Mouse (Mus musculus) heart, postnatal 36 days (tissue): ENCODE results near the gene Cops8. TPM values are rescaled to one million over a fixed set of nuclear protein-coding genes. Genes with fewer than 3 reads are reported as not detected.
A peak's percentile ranks its signal among the peaks of the same experiment; 100 is the strongest.

Experiments used
- DNase-seq, 2 experiments: peaks; one replicate each; pipeline ENCODE4 v3.0.0; 2021 to 2022
- intact Hi-C: fragments of 180-260 bp; cut with DNase I; formaldehyde crosslinking; loops from one replicate; pipeline ENCODE4 v1.15.1; 2025
- total RNA-seq, 2 experiments: library from RNA; stranded (reverse); gene quantifications; 2 replicates each; pipeline ENCODE4 v1.2.3; 2021

The Cops8 gene
- total RNA-seq, 2 experiments from 2014 or later: 82.3 to 89.8 TPM

DNA sequence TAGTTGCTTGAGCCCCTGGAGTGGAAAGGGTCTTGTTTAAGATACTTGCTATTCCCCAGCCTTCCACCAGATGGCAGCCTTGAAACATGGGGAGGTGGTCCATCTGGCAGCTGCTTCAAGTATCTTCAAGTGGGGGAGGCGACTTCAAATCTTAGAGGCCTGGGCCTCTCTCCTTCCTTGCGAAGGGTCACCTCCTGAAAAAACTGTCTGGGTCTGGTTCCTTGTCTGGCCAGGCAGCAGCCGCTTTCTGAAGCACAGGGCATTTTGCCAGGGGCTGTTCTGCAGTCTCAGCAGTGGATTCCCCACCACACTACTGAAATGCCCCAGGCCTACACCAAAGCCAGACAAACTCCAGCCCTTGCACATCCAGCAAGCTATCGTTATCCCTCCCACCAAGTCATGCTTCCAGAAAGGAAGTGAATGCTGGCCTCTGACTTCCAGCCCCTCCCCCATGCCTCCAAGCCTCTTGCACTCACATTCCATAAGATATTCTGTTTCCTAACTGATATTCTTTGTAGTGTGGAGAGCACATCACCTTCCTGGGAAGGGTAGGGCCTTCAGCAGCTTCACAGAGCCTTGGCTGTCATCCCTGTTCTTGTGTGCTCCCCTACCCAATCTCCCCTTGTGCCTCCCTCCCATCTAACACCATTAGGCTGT lies 48.1 kb downstream of the Cops8 start:
- intact Hi-C loops: loop anchor here (1.0 to 10.0 kb wide), 5 partner anchors 104 to 305 kb away; no protein-coding TSS in a partner anchor
- DNase-seq: peak; percentile 66 to 78

DNA sequence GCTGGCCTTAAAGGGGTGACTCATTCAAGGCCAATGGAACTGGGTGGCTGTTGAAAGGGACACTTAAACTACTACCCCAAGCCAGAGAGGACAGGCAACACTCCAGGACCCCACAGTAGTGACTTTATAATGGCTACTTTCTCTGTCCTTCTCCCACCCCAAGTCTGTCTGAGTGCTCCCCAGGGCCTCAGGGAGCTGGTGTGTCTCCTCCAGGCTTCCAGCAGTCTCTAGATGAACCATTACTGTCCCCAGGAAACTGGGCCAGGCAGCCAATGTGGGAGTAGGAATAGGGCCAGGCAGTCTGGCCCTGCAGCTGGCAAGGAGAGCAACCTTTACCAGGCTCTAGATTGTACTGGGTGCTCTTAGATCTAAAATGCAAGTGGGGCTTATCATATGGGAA lies 49.0 kb downstream of the Cops8 start:
- peak in 1 of 2 experiments; percentile 34 for DNase-seq
- intact Hi-C loops: loop anchor here (2.0 to 10.0 kb wide), 2 partner anchors 103 to 199 kb away; no protein-coding TSS in a partner anchor

DNA sequence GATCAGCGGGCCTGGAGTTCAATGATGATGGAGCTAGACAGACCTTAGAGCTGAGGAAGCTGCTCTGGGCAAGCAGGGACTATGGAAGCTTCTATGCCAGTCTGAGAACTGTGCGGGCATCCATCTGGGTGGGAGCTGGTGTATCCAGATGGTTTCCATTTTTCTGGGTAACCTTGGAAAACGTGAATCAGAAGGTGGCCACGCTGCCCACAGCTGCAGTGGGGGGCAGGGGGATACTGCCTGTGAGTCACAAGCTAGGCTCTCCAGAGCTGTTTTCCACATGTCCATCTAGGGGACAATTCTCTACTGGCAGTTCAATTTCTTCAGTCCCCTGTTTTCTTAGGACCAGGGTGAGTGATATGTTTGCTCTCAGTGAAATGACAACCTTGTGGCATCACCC lies 49.8 kb downstream of the Cops8 start:
- intact Hi-C loops: loop anchor here (10.0 kb wide), 1 partner anchor 102 kb away; no protein-coding TSS in a partner anchor
- no peak for DNase-seq

DNA sequence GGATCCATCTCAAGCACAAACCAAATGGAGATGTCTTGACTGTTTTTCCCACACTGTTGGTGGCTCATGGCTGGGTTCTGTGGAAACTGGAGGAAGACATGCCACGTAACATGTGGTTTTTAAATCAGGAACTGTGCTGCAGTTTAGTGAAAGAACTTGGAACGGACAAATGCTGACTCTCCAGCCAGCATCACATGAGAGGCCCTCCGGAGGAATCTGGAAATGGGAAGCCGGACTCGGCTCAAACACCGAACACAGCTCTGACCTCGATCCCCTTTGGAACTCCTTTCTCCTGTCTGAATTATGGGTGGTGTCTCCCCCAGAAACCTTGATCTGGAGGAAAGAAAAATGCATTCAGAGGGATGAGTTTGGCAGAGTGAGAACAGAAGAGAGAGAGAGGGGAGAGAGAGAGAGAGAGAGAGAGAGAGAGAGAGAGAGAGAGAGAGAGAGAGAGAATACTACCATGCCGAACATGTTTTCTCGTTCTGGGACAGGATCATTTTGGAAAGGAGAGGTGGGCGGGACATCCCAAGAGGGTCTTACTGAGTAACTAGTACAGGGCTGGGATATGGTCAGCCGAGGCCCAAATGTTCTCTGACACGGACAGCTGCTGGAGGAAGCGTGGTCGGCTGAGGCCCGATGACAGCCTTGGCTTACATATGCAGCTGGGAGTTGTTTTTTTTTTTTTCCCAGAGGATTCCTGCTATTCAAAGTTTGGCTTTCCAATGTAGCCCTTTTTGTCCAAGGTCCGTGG lies 53.9 kb downstream of the Cops8 start:
- DNase-seq: peak; percentile 53 to 57
- intact Hi-C loops: loop anchor here (10.0 kb wide), 1 partner anchor 98 kb away; no protein-coding TSS in a partner anchor

DNA sequence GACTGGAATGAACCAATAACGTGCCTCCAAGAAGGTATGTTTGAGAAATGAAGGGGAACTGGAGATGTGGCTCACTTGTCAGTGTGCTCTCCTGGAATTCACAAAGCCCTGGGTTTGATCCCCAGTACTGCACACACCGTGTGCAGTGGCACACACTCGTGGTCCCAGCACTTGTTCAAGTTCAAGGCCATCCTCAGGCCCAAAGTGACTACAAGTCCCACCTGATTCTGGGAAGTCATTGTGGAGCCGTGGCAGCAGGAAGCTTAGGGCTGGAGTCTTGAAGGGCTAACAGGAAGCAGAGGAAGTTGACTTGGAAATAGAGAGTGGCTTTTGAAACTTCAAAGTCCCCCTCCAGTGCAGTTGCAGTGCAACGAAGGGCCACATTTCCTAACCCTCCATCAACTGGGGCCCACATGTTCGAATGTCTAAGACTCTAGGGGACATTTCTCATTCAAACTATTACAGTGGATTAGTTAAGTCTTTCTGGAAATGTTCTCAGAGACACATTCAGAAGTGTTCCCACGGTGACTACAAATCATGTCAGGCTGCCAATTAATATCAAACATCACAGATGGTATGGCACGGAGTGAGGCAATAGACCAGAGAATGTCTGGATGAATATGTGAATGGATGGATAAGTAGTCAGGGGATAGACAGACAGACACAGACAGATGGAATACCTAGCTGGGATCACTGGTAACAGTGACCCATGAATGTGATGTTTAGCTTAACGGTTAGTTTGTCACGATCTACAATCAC lies 54.7 kb downstream of the Cops8 start:
- no peak for DNase-seq
- intact Hi-C loops: loop anchor here (10.0 kb wide), 1 partner anchor 97 kb away; no protein-coding TSS in a partner anchor

DNA sequence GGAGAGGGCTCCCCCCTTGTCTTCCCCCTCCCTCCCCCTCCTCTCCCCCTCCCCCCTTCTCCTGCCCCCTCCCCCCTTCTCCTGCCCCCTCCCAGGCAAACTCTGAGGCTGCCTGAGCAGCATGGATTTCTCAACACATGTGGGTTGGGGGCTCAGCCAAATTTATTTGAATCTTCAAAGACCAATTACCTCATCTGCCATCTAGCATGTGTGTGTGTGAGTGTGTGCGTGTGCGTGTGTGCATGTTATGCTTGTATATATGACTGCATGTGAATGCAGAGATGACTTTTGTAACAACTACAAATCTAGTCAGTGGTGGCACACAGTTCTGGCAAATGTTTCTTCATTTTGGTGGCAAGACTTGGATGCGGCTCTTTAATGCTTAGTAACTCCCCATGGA lies 55.8 kb downstream of the Cops8 start:
- intact Hi-C loops: loop anchor here (10.0 kb wide), 1 partner anchor 96 kb away; no protein-coding TSS in a partner anchor
- no peak for DNase-seq

DNA sequence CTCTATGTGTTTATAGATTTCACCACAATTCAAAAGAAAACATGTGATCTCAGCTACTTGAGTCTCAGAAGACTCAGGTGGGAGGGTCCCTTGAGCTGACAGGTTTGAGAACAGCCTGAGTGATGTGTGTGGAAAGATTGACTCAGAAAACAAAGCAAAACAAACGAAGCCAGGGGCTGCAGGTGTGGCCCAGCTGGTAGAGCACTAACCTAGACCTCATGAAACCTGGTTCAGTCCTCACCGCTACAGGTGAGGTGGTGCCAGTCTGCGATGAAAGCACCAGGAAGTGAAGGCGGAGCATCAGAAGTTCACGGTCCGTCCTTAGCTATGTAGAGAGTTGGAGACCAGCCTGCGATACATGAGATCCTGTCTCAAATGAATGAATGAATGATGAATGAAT lies 57.4 kb downstream of the Cops8 start:
- intact Hi-C loops: no loop called here

DNA sequence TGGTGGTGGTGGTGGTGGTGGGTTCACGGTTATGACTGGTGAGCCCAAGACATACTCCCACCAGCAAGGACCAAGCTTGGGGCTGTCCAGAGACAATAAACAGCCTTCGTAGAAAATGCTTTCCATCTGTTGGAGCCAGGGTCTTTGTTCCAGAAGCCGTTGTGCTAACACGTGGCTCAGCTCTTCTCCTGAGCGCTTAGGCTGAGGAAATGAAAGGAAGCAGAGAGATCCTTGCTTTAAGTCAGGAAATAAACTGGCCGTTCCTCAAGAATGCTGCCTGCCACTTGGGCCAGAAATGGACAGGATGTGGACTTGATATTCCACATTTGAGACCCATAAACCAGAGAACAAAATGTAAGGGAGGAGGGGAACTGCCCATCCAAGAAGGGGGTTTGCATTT lies 59.7 kb downstream of the Cops8 start:
- intact Hi-C loops: no loop called here
- no peak for DNase-seq

More for the DNA sequence above, 57.4 kb downstream of the Cops8 start:
- no peak for DNase-seq

Other genes with a start within 250 kb of the Cops8 start
- 10 to 100 TPM; 42.3 to 50.9 TPM for gene Col6a3, start 241.0 kb downstream of the Cops8 start, total RNA-seq